Mouse (Mus musculus): ENCODE results near the gene Mup20.
"Not testable (repeated sequence)": the region's sequence is repeated elsewhere in the genome, so short reads cannot be mapped to it uniquely, and the experiment has no call there.

Gene Mup20

DNA sequence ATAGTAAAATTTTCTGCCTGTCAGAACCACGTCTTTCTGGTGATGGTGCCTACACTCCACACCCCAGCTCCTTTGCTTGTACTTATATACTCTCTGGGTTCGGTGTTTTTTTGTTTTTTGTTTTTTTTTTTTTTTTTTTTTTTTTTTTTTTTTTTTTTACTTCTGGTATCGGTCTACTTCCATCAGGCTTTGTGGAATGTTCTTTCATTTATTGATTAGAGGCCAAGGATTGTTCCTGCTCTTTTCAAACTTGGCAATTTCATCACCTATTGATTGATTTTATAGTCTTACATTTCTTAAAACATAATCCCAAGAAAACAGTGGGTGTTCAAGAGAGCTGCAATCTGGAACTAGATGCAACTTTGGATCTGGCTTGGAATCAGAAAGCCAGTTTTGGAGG is at the start of gene Mup20:
Gene Mup20, minus strand, starts transcription at position 101 of the 400 bp plus-strand sequence.
- not testable (repeated sequence) for DNase-seq

DNA sequence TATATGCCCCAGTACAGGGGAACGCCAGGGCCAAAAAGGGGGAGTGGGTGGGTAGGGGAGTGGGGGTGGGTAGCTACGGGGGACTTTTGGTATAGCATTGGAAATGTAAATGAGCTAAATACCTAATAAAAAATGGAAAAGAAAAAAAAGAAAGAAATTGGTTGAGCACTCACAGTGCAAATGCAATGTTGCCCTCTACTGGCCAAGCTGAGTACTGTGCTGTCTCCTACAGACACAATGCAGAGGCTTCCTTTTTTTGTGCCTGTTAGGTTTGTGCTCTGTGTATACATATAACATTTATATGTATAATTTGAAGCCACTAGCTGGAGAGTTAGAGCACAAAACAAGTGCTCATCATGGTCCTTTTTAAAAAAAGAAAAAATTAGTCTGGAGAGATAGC is 49.4 kb upstream of the Mup20 start:
- DNase-seq = not testable (repeated sequence)

DNA sequence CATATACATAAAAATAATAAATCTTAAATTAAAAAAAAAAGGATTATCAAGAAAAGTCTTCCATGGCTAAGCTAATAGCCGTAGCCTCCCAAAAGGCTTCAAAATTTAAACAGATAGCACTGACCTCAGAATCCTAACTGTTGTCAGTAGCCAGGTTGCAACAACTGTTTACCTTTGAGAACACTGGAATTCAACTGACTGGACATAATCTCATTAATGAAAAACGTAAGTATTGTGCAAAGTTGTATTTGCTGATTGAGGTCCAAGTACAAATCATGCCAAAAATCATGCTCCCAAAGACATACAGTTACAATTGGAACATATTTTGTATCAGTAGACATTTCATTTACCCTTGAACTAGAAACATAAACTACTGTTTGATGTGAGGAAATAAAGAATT is 34.0 kb upstream of the Mup20 start:
- no peak for DNase-seq

DNA sequence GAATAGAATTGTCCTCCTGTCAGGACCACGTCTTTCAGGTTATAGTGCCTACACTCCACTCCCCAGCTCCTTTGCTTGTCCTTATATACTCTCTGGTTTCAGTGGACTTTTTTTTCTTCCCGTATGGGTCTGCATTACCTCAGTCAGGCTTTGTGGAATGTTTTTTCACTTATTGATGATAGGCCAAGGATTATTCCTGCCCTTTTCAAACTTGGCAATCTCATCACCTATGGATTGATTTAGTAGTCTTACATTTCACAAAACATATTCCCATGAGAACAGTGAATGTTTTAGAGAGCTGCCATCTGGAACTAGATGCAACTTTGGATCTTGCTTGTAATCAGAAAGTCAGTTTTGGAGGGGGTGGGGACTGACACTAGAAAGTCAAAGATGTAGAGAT is 33.3 kb upstream of the Mup20 start, which contains the start of gene Mup3:
Gene Mup3, minus strand, starts transcription at position 102 of the 400 bp plus-strand sequence.
- no peak for DNase-seq

DNA sequence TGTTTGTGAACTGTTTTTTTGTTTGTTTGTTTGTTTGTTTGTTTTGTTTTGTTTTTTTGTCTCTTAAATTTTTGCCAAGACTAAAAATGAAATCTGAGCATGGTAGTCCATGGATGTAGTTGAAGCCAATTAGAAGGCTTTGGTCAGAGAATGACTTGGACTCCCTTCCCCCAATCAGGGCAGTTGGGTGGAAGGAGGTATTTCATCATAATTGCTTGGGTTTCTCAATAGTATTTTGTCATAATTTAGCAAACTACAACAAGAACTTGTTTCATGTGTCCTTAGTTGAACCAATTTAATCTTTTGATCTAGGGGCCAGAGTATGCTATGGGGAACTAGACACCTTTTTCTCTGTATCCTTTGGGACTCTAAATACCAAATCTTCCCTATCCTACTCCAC is 28.8 kb upstream of the Mup20 start:
- DNase-seq = no peak

DNA sequence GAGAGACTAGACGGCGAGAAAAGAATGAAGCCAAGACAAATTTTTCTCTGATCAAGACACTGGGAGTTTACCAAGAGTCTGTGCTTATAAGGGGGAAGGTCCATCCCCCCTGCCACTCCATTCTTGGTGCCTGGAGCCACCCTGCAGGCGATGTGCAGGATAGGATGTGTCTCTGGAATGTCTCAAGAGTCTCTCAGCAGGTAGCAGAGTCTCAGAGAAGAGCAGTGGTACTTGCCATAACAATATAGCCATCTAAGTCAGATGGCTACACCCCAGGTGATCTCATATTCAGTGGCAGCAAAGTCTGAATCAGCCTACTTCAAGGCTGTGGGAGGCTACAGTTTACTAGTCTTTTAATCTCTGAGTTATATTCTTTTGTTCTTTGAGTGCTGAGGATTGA is 21.2 kb upstream of the Mup20 start:
- DNase-seq = no peak

DNA sequence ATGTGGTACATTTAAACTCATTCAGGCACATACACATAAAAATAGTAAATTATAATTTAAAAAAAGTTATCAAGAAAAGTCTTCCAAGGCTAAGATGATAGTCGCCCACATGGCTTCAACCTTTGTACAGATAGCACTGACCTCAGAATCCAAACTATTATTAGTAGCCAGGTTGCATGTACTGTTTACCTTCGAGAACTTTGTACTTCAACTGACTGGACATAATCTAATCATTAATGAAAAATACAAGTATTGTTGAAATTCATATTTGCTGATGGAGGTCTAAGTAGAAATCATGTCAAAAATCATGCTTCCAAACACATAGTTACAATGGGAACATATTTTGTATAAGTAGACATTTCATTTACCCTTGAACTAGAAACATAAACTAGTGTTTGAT is 822 bp upstream of the Mup20 start:
- not testable (repeated sequence) for DNase-seq

DNA sequence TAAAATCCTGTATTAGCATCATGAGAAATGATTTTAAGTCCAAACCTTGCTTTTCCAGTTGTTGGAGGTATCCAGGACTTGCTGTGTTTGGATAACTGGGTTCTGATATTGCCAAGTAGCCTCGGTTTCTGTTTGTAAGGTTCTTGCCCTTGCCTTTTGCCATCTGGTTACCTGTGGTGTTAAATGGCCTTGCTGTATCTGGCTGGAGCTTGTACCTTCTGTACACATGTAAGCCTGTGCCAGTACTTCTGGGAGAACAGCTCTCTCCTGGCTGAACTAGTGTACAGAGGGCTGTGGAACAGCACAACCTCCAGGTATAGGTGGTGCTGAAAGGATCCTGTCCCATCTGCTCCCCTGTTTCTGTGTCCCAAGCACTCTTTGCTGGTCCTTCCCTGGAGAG is 27.7 kb downstream of the Mup20 start:
- DNase-seq = no peak

DNA sequence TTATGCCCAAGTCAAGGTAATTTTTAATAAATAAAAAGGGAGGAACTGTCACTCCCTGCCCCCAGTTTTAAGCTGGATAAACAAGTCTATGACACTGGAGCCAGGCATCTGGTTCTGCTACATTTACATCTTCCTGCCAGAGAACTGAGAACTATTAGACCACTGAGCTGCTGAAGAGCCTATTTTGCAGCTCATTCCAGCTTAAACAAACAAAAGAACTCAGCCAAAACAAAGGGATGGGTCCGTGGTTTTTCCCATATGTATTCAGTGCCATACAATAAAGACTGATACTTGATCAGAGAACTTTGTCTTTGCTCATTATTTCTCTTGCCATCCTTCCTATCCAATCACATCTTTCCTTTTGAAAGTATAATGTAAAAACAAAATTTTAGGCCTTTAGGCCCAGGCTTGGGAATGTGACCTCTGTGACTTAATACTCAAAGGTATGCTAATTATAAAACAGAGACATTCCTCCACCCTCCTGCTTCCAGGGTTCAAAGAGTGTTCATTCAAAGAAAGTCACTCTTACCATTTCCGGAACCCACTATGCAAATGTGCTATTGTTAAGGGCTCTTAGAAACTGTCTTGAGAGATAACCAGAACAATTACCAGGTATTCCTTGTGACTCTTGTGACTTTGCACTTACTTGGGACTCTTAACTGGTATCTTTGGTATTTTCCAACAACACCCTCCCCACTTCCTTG is 29.6 kb downstream of the Mup20 start:
- DNase-seq = no peak

DNA sequence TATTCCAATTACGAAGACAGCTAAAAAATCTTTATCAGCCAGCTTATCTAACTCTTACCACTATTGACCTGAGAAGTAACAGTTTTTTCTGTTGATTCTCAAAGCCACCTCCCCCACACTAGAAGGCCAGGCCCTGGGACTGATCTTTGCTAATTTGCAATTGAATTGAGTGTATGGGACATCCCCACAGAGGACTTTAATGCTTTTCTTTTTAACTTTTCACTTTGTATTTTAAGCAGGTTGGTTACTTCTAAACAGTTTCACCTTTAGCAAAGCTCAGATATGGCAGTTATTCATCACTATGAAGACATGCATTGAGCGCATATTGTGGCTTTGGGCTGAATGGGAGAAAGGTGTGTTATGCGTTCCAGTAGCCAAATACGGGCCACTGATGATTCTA is 30.3 kb downstream of the Mup20 start:
- DNase-seq = no peak

DNA sequence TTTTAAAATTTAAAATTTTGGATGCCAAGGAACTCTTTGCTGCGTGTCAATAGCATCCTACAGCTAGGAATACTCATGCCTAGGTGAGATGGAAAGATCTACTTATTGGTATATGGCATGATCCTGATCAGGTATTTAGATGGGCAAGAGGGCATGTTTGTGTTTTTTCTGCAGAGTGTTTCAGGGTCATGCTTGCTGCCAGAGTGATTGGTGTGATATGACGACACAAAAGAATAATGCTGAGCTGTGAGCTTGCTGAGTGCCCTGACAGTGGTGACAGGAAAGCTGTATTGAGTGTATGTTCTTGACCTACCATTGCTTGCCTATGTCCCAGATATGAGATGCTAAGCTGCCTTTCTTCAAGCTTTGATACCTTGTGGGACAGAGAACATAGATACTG is 30.8 kb downstream of the Mup20 start:
- no peak for DNase-seq

DNA sequence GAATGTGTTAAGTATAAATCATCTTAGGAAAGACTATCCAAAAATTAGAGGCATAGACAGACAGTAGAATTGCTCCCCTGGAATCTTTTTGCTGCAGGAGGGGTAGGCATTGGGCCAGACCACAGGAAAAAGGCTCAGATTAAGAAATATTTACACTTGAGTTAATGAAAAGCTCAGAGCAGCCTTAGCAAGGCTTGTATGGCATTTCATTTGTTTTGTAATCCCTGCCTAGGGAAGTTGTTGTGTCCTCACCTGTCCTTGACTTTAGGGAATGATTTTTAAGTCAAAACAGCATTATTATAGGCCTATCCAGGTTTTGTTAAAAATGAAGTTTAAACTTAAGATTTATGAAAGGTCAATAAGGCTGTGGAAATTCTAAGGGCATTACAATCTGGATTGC is 33.4 kb downstream of the Mup20 start:
- not testable (repeated sequence) for DNase-seq
